Mouse (Mus musculus) neural tube, embryonic 11.5 days (tissue): ENCODE measurements around the gene Hk2. TPM values are rescaled to one million over a fixed set of nuclear protein-coding genes. Genes with fewer than 3 reads are reported as not detected.
A peak's percentile ranks its signal among the peaks of the same experiment; 100 is the strongest.

Experiments
- ATAC-seq: fragments of 200-750 bp; cut with Nextera tagmentation; 2 replicates; pipeline ENCODE4 v1.8.0; 2017; ENCODE audit warnings: moderate number of reproducible peaks, mild to moderate bottlenecking, moderate TSS enrichment, moderate library complexity; ENCODE audit not compliant: insufficient read depth, low FRiP score, low TSS enrichment
- DNase-seq: peaks from one replicate; pipeline ENCODE4 v3.0.0-alpha.2; 2015; ENCODE audit warnings: low spot score
- H3K27ac ChIP-seq: fragments of 300-500 bp; sonication (generic); 2 replicates; pipeline ENCODE4 v1.5.1; 2014; ENCODE audit warnings: low read depth, mild to moderate bottlenecking, low read length
- H3K27me3 ChIP-seq: fragments of 300-500 bp; sonication (generic); 2 replicates; pipeline ENCODE4 v1.6.1; 2014; ENCODE audit warnings: mild to moderate bottlenecking, low read length, mixed read lengths; ENCODE audit not compliant: control insufficient read depth, insufficient read depth
- H3K36me3 ChIP-seq: fragments of 300-500 bp; sonication (generic); 2 replicates; pipeline ENCODE4 v1.6.1; 2014; ENCODE audit warnings: mild to moderate bottlenecking, low read length, moderate library complexity, mixed read lengths; ENCODE audit not compliant: control insufficient read depth, insufficient read depth
- H3K4me1 ChIP-seq: fragments of 300-500 bp; sonication (generic); 2 replicates; pipeline ENCODE4 v1.6.1; 2014; ENCODE audit warnings: low read length, mixed read lengths; ENCODE audit not compliant: control insufficient read depth, insufficient read depth
- H3K4me2 ChIP-seq: fragments of 300-500 bp; sonication (generic); 2 replicates; pipeline ENCODE4 v1.6.1; 2014; ENCODE audit warnings: low read depth, mild to moderate bottlenecking, moderate library complexity
- H3K4me3 ChIP-seq: fragments of 300-500 bp; sonication (generic); 2 replicates; pipeline ENCODE4 v1.5.1; 2014; ENCODE audit warnings: low read depth, low read length
- H3K9ac ChIP-seq: fragments of 300-500 bp; sonication (generic); 2 replicates; pipeline ENCODE4 v1.6.1; 2014; ENCODE audit warnings: mild to moderate bottlenecking, low read length
- H3K9me3 ChIP-seq: fragments of 300-500 bp; sonication (generic); 2 replicates; pipeline ENCODE4 v1.6.1; 2016; ENCODE audit warnings: low read length; ENCODE audit not compliant: control insufficient read depth
- WGBS: fragments of 180-500 bp; shearing (Covaris S2); extraction: QIAGEN DNeasy Blood & Tissue Kit; methylation state at CpG from one replicate; pipeline ENCODE4 v1.1.7; 2014; 5-methylcytosine and 5-hydroxymethylcytosine counted together
- polyA plus RNA-seq: library from polyadenylated mRNA; unstranded; fragments of >200 nt; fragmentation: Nextera tagmentation; extraction: Ambion mirVana; gene quantifications from 2 replicates; pipeline ENCODE4 v1.2.1, GENCODE M21; 2014

The Hk2 gene
- polyA plus RNA-seq, 1 experiment from 2014 or later, result 15.6 TPM

GRCm38 (mm10) chr6:82773261-82774131 is 758 bp downstream of the Hk2 start:
- H3K36me3 ChIP-seq, result no peaks in the 10 kb centered on the region
- H3K4me3 ChIP-seq, result peak overlapping the region; percentile 50
- H3K9me3 ChIP-seq, result no peaks in the 10 kb centered on the region
- under 1% methylated on average over 68 of the region's 68 CpGs for WGBS
- H3K27ac ChIP-seq, result 0 out of 2 replicates have a peak overlapping the region, but pooled peaks have one; percentile 35
- H3K27me3 ChIP-seq, result no peaks in the 10 kb centered on the region
- peak overlapping the region; percentile 61 for H3K9ac ChIP-seq
- H3K4me1 ChIP-seq, result peaks cover 8% of the 10 kb centered on the region; the same call in 1 of the 2 replicates
- peak overlapping the region; percentile 98 for H3K4me2 ChIP-seq
- ATAC-seq, result peak; percentile 35
- peak; percentile 75 for DNase-seq

GRCm38 (mm10) chr6:82772451-82773101 is 1.7 kb downstream of the Hk2 start:
- ATAC-seq, result peak; percentile 18
- under 1% methylated on average over 19 of the region's 19 CpGs for WGBS
- H3K4me2 ChIP-seq, result peak overlapping the region; percentile 98
- H3K36me3 ChIP-seq, result no peaks in the 10 kb centered on the region
- H3K27me3 ChIP-seq, result no peaks in the 10 kb centered on the region
- peaks cover 8% of the 10 kb centered on the region; the same call in 1 of the 2 replicates for H3K4me1 ChIP-seq
- H3K9ac ChIP-seq, result peak overlapping the region; percentile 61
- peak; percentile 68 for DNase-seq
- no peaks in the 10 kb centered on the region for H3K9me3 ChIP-seq
- peak overlapping the region; percentile 50 for H3K4me3 ChIP-seq
- H3K27ac ChIP-seq, result no peak overlapping the region

- Histone ChIP-seq H3K27me3 (no peaks in the 10 kb centered on the region), H3K4me1 (peaks cover 8% of the 10 kb centered on the region; the same call in 1 of the 2 replicates), H3K4me2 (peak overlapping the region; percentile 98), H3K4me3 (peak overlapping the region; percentile 50), H3K36me3 (no peaks in the 10 kb centered on the region), H3K9ac (0 out of 2 replicates have a peak overlapping the region, but pooled peaks have one; percentile 24), H3K9me3 (no peaks in the 10 kb centered on the region), H3K27ac (no peak overlapping the region)
- DNase-seq (peak; percentile 36), ATAC-seq (no peak)
- under 1% methylated on average over 10 of the region's 10 CpGs for WGBS
Measured at GRCm38 (mm10) chr6:82771981-82772409, 2.3 kb downstream of the Hk2 start.

DNA sequence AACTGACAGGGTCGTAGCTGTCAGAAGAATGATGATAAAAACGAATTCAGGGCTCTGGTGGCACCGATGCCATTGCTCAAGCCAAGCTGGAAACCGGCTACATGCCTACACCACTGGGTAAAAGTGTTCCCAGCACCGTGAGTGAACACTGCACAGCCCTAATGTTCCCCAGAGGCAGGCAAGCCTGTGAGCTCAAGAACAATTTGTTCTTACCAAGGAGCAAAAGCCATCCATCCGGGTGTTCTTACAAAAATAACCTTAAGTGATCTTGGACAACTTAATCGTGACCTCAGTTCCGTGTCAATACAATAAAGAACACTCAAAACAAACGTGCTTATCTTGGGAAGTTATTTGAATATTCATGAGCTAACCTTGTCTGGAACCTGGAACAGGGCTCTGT is 3.2 kb downstream of the Hk2 start:
- Histone ChIP-seq H3K4me2 (no peak overlapping the region), H3K27ac (no peak overlapping the region)

GRCm38 (mm10) chr6:82770286-82770685 is 4.0 kb downstream of the Hk2 start:
- DNase-seq, result no peak
- WGBS, result 82% methylated on average over 3 of the region's 3 CpGs
- ATAC-seq, result no peak
- no peaks in the 10 kb centered on the region for H3K36me3 ChIP-seq
- no peak overlapping the region for H3K27ac ChIP-seq
- no peak overlapping the region for H3K4me2 ChIP-seq
- H3K4me3 ChIP-seq, result no peak overlapping the region
- H3K9me3 ChIP-seq, result no peaks in the 10 kb centered on the region
- no peak overlapping the region for H3K9ac ChIP-seq
- H3K4me1 ChIP-seq, result peaks cover 8% of the 10 kb centered on the region; the same call in 1 of the 2 replicates
- H3K27me3 ChIP-seq, result no peaks in the 10 kb centered on the region

More for the DNA sequence above, 3.2 kb downstream of the Hk2 start:
- peaks cover 8% of the 10 kb centered on the region; the same call in 1 of the 2 replicates for H3K4me1 ChIP-seq
- DNase-seq (no peak), ATAC-seq (no peak)
- H3K9me3 ChIP-seq, result no peaks in the 10 kb centered on the region
- no peak overlapping the region for H3K4me3 ChIP-seq
- no peaks in the 10 kb centered on the region for H3K27me3 ChIP-seq
- WGBS, result 63% methylated on average over 9 of the region's 9 CpGs
- H3K36me3 ChIP-seq, result no peaks in the 10 kb centered on the region
- H3K9ac ChIP-seq, result no peak overlapping the region

- no peak for ATAC-seq
- Histone ChIP-seq H3K9ac (no peak overlapping the region), H3K4me2 (no peak overlapping the region), H3K4me1 (peaks cover 6% of the 10 kb centered on the region; the same call in 1 of the 2 replicates), H3K4me3 (no peak overlapping the region), H3K36me3 (no peaks in the 10 kb centered on the region), H3K27me3 (no peaks in the 10 kb centered on the region), H3K27ac (no peak overlapping the region), H3K9me3 (no peaks in the 10 kb centered on the region)
- no peak for DNase-seq
- 60% methylated on average over 5 of the region's 5 CpGs for WGBS
Measured at GRCm38 (mm10) chr6:82769704-82770103, 4.5 kb downstream of the Hk2 start.

- peaks cover 5% of the 10 kb centered on the region; the same call in 1 of the 2 replicates for H3K4me1 ChIP-seq
- H3K9ac ChIP-seq, result no peak overlapping the region
- no peaks in the 10 kb centered on the region for H3K27me3 ChIP-seq
- DNase-seq (no peak), ATAC-seq (no peak)
- no peaks in the 10 kb centered on the region for H3K9me3 ChIP-seq
- no peak overlapping the region for H3K4me2 ChIP-seq
- no peaks in the 10 kb centered on the region for H3K36me3 ChIP-seq
- no peak overlapping the region for H3K27ac ChIP-seq
- 91% methylated on average over 12 of the region's 12 CpGs for WGBS
- H3K4me3 ChIP-seq, result no peak overlapping the region
Measured at GRCm38 (mm10) chr6:82767734-82768586, 6.3 kb downstream of the Hk2 start.

DNA sequence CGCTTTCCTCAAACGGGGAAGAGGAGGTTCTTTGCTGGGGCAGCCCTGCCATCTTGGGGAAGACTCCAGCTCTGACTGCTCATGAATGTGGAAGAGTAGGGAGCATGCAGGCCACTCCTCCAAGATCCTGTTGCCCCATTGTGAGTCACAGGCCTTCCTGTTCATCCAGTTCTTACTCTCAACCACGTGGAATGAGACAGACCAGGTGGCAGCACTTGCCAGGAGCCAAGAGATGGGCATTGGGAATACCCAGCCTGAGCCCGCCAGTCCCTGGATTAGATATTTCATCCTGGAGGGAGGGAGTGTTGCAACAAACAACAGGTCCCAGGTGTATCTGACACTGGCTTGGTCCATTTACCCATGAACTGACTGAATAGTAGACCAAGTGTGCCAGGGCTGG is 7.6 kb downstream of the Hk2 start:
- H3K4me1 ChIP-seq, result no peaks in the 10 kb centered on the region
- no peak overlapping the region for H3K27ac ChIP-seq
- DNase-seq (no peak), ATAC-seq (no peak)
- H3K9ac ChIP-seq, result no peak overlapping the region
- H3K9me3 ChIP-seq, result no peaks in the 10 kb centered on the region
- H3K27me3 ChIP-seq, result no peaks in the 10 kb centered on the region
- no peak overlapping the region for H3K4me2 ChIP-seq
- WGBS, result 76% methylated on average over 4 of the region's 4 CpGs
- H3K36me3 ChIP-seq, result no peaks in the 10 kb centered on the region
- H3K4me3 ChIP-seq, result no peak overlapping the region
